Mouse (Mus musculus) CD4-positive, CD25-positive, alpha-beta regulatory T cell, adult 2 months (primary cell): ENCODE data around the gene Fam173a.

Experiments
- DNase-seq: peaks from one replicate; pipeline ENCODE4 v3.0.0-alpha.2; 2012; ENCODE audit warnings: low read depth, low spot score

Fam173a gene

DNA sequence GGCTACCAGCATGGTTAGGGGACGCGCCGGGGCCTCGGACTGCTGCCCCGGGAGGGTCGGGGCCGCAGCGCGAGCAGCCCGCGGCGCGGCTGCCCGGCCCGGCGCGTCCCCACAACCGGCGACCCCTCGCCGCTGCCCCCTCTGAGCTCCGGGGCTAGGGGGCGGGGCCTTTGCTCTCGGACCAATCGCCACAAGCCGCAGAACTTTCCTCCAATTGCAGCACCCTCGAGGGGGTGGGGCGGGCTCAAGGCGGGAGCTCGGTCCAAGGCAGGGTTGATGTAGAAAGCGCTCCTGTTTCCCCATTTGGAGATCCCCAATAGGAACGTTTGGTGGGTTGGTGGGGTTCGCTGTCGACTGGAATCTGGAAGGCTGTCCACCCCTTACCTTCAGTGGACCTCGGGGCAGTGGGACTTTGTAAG is 4.3 kb upstream of the Fam173a start, which contains the start of gene Metrn:
TSS of gene Metrn (minus strand) at position 186 of the 419 bp plus-strand sequence.
- peak; percentile 87 for DNase-seq

DNA sequence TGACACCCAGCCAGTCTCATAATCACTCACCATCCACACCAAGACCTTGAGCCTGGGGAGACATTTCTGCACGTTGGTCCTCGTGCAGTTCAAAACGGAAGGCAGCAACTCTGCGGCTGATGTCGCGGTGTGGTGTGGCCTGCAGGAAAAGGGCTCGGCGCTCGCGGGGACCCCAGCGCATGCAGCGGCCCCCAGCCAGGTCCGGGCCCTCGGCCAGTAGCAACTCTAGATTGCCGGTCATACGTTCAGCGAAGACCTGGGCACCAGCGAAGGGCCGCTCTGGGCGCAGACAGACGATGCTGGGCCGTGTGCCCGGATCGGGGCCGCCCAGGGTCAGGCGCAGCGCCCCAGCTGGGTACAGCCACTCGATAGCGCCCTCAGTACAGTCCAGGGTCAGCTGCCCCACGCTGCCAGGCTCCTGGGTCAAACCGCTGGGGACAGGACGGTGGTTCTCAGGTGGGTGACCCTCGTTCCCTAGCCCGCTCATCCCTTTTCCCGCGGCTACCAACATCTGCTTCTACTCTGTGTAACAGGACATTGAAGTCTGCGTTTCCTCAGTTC is 3.6 kb upstream of the Fam173a start:
- peak; percentile 22 for DNase-seq

- DNase-seq: no peak
These were observed 3.0 kb upstream of the Fam173a start, which contains the start of gene AC134908.4 for GRCm38 (mm10) chr17:25795609-25796092. Gene AC134908.4, minus strand, starts transcription at chr17:25795659.

GRCm38 (mm10) chr17:25794998-25795397 is 2.3 kb upstream of the Fam173a start:
- no peak for DNase-seq

DNA sequence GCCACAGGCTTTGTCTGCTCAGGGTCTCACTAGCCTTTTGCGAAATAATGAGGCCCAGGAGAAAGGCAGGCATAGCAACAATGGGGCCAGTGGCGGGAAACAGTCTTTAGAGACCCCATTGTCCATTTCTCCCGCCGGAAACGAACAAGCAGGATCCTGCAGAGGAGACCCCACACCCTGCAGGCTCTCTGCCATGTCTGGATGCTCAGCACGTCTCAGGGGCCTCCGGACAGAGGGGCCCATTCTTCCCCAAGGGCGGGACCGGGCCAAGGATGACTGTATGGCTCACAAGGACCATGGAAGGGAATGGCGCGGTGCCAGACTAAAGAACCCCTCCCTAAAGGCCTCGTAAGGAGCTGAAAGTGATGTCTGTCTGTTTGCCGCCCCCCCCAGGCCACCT is 1.5 kb upstream of the Fam173a start:
- no peak for DNase-seq

DNA sequence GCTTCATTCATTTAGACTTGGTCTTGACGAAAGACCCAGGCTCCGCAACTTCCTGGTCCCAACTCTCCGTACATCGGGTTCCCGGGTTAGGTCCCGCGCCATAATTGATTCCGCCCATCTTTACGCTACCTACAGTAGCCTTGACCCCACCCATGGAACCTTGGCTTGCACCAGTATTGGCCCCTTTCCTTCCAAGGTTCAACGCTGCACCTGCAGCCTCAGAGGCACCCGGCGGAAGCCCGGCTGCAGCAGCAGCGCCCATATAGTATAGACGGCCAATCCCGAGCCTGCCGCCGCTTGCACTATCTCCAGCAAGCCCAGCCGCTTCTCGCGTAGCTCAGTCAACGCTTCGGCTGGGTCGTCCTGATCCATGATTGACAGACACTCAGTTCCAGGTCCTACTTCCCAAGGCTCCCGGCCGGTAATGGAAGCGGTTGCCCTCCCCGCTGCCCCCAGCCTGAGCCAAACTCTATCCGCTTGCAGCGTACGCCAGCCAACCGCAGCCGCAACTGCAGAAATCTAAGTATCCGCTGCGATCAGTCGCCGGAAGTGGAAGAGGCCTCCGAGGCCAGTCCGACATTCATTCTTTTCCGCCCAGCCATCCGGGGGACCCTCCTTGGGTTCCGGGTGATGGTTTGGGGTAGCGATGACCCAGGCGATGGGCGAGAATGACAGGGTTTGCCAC is 716 bp downstream of the Fam173a start:
- peak; percentile 91 for DNase-seq

DNA sequence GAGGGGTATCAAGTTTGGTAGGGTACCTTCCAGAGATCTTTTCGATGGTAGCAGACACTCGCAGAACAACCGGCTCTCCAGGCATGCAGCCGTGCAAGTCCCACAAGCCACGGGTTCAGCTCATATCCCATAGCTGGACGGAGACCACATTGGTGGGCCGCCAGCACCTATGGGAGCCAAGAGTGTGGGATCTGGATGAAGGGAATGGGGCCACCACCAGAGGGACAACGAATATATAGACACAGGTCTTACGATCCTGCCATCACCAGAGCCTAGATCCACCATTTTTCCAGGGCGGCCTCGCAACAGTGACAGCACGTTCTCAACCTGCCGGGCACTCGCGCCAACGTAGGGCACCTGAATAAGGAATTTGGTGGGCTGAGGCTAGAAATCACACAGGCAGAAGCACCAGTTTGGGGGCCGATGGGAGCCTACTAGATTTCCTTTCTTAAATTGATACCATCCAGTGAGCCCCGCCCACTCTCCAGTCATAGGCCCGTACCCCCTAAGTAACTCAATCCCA is 1.3 kb downstream of the Fam173a start:
- no peak for DNase-seq

GRCm38 (mm10) chr17:25786781-25787504 is 5.8 kb downstream of the Fam173a start:
- no peak for DNase-seq

GRCm38 (mm10) chr17:25786280-25786679 is 6.4 kb downstream of the Fam173a start, which contains the start of gene Ccdc78:
Gene Ccdc78, plus strand, starts transcription at chr17:25786580.
- no peak for DNase-seq

DNA sequence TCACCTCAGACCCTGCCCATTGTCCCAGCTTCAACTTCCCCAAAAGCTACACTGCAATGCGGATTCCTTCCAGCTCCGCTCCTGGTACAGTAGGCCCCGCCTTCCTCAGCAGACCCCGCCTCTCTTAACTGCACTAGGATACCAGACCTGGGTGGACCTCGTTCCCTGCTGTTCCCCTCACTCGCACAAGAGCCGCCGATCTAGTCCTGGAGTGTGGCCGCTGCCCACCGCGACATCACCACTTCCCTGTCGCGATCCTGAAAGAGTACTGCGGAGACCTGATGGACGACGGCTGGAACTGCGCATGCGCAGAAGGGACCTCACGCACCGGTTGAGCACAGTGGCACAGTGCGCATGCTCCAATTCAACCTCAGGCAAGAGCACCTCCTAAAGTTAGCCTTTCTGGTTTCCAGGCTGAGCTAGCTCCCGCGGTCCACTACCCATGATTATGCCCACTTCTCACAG is 7.4 kb downstream of the Fam173a start, which contains the start of gene Haghl:
TSS of gene Haghl (minus strand) at position 393 of the 465 bp plus-strand sequence.
- DNase-seq: peak; percentile 98

DNA sequence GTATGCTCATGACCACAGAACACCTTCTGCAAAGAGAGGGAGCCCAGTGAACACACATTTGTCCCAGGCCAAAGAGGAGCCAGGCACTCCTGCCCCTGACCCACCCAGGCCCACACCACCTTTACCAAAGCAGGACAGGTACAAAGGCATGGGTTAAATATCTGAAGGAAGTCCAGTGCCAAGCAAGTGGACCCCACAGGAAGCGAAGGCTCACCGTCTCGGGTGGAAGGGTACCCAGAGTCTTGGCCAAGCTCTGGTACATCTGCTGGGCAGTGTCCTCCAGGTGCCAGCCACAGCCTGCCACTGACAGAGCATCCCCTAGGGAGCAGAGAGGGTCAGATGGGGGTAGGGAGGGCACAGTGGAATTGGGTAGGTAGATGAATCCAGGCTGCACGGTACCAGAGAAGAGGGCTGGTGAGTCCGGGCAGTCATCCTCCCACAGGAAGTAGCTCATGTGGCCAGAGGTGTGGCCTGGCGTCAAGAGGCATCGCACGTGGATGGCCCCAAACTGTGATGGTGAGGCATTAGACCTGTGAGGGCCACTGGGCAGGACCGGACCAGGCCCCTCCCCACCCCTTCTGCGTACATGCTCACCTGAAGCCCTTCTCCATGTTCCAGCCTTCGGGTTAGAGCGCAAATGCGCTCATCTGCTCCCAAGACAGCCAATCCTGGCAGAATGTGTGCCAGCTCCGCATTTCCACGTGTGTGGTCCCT is 8.7 kb downstream of the Fam173a start:
- DNase-seq: no peak

GRCm38 (mm10) chr17:25783086-25783485 is 9.6 kb downstream of the Fam173a start:
- no peak for DNase-seq

- no peak for DNase-seq
These were observed 11.4 kb downstream of the Fam173a start for GRCm38 (mm10) chr17:25781339-25781738.

DNA sequence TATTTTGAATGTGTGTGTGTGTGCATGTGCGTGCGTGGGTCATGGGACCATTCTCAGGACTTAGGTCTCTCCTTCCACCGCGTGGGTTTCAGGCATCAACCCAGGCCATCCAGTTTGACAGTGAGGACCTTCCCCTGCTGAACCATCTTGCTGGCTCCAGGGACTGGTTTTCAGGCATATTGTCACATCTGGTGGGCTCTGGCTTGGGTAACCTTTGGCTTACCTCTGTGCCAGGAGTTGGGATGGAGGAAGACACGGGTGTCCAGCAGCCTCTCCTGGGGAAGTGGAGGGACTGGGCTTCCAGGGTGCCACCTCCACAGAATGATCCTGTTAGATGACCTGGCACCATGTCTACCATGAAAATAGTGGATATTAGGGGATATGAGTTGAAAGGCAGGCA is 14.8 kb downstream of the Fam173a start:
- no peak for DNase-seq

GRCm38 (mm10) chr17:25775318-25776062 is 17.2 kb downstream of the Fam173a start:
- DNase-seq: no peak

GRCm38 (mm10) chr17:25773549-25774120 is 19.1 kb downstream of the Fam173a start, which contains the start of gene Narfl:
Gene Narfl, plus strand, starts transcription at chr17:25773776.
- DNase-seq: peak; percentile 99

GRCm38 (mm10) chr17:25769331-25769730 is 23.4 kb downstream of the Fam173a start:
- no peak for DNase-seq

- DNase-seq: no peak
These were observed 26.8 kb downstream of the Fam173a start for GRCm38 (mm10) chr17:25765886-25766285.

DNA sequence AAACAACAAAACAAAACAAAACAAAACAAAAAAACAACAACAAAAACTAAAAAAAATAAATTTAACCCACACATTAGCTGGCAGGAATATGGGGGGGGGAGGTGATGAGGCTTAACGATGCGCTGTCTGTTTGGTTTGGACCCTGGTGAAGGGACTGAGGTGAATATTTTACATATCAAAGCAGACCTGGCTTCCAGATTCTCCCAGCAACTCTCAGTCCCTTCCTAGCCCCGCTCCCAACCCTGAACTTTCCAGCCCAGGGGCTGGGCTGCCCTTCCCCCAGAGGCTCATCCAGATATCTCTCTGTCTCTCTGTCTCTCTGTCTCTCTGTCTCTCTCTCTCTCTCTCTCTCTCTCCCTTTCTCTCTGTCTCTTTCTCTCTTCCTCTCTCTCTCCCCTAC is 30.1 kb downstream of the Fam173a start:
- DNase-seq: no peak

DNA sequence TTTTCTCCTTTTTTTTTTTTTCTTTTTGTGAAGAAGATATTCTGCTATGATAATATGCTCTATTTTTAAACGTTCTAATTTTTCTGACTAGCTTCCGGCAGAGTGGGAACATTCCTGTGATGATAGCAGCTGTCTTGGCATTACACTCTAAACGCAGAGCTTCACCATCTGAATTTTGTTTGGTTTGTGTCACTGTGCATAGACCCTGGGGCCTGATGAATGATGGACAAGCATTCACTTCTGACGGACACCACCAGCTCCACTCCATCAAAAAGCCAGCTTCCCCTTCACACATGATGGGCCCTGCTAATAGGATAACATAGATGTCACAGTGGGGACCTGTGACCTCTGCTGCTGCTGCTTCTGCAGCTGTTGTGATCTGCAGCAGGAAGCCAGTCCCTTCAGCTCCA is 31.1 kb downstream of the Fam173a start:
- DNase-seq: no peak
